Mouse (Mus musculus) CD4-positive, CD25-positive, alpha-beta regulatory T cell, adult 4 months (primary cell): ENCODE measurements around the gene Sod2. TPM values are rescaled to one million over a fixed set of nuclear protein-coding genes. Genes with fewer than 3 reads are reported as not detected.
"Not testable (repeated sequence)": the region's sequence is repeated elsewhere in the genome, so short reads cannot be mapped to it uniquely, and the experiment has no call there.

Experiments used
- ATAC-seq: one replicate; pipeline ENCODE4 v1.8.0; 2017
- polyA plus RNA-seq, 2 experiments: library from polyadenylated mRNA; unstranded; fragments of 100-300 nt; shearing (Covaris generic); gene quantifications; one replicate each; pipeline ENCODE4 v1.2.1; 2017

Gene Sod2
- polyA plus RNA-seq, 2 experiments from 2014 or later: 50.5 to 67.6 TPM

- no peak for ATAC-seq
Measured at GRCm38 (mm10) chr17:13013316-13013715, 6.7 kb downstream of the Sod2 start.

- not testable (repeated sequence) for ATAC-seq
Measured at GRCm38 (mm10) chr17:13036627-13037192, 30.1 kb downstream of the Sod2 start.

- peak; percentile 60 for ATAC-seq
Measured at GRCm38 (mm10) chr17:13043846-13044673, 37.4 kb downstream of the Sod2 start.

- ATAC-seq: not testable (repeated sequence)
Measured at GRCm38 (mm10) chr17:13052124-13052813, 45.6 kb downstream of the Sod2 start, which contains the start of gene Gpr31b. TSS of gene Gpr31b (minus strand) at chr17:13052296.

- ATAC-seq: not testable (repeated sequence)
Measured at GRCm38 (mm10) chr17:13060804-13061203, 54.2 kb downstream of the Sod2 start, which contains the start of gene Tcp10b. TSS of gene Tcp10b (plus strand) at chr17:13061104.

GRCm38 (mm10) chr17:13062882-13063281 is 56.2 kb downstream of the Sod2 start:
- not testable (repeated sequence) for ATAC-seq

GRCm38 (mm10) chr17:13067864-13068385 is 61.3 kb downstream of the Sod2 start:
- not testable (repeated sequence) for ATAC-seq

- ATAC-seq: not testable (repeated sequence)
Measured at GRCm38 (mm10) chr17:13069227-13069626, 62.6 kb downstream of the Sod2 start.

Other genes with a start within 250 kb of the Sod2 start
- 10 to 100 TPM; 45.2 to 46.1 TPM for gene Igf2r, start 237.2 kb upstream of the Sod2 start, polyA plus RNA-seq
- gene Mas1, start 138.7 kb upstream of the Sod2 start, polyA plus RNA-seq: under 1 TPM in 1 of 2 experiments, not detected in 1; 0.62 TPM
- gene Mrgprh, start 130.8 kb upstream of the Sod2 start, polyA plus RNA-seq: not detected
- gene Pnldc1, start 96.6 kb upstream of the Sod2 start, polyA plus RNA-seq: 1 to 10 TPM in 1 of 2 experiments, under 1 TPM in 1; 0.55 to 1.3 TPM
- gene Tcp1, start 91.1 kb upstream of the Sod2 start, polyA plus RNA-seq: 100 to 1,000 TPM; 221 to 225 TPM
- gene Mrpl18, start 90.5 kb upstream of the Sod2 start, polyA plus RNA-seq: 100 to 1,000 TPM; 187 to 190 TPM
- gene Acat3, start 66.2 kb upstream of the Sod2 start, polyA plus RNA-seq: under 1 TPM in 1 of 2 experiments, not detected in 1; 0.52 TPM
- 10 to 100 TPM; 53.6 to 68.3 TPM for gene Acat2, start 46.1 kb upstream of the Sod2 start, polyA plus RNA-seq
- 100 to 1,000 TPM in 1 of 2 experiments, 10 to 100 TPM in 1; 97.3 to 149 TPM for gene Wtap, start 12.7 kb upstream of the Sod2 start, polyA plus RNA-seq
- gene Gpr31b, start 45.5 kb downstream of the Sod2 start, polyA plus RNA-seq: not detected
- gene Tcp10b, start 54.3 kb downstream of the Sod2 start, polyA plus RNA-seq: not detected
- gene Unc93a, start 125.0 kb downstream of the Sod2 start, polyA plus RNA-seq: not detected
- not detected for gene Smok2a, start 214.3 kb downstream of the Sod2 start, polyA plus RNA-seq
- gene Smok2b, start 223.4 kb downstream of the Sod2 start, polyA plus RNA-seq: not detected